In genomic region chr6:72361121-72361551, GRCm38 (mm10) we compare ENCODE assay signal across 9 mouse cellular contexts. TPM values are rescaled to one million over a fixed set of nuclear protein-coding genes. Genes with fewer than 3 reads are reported as not detected.
DNase-seq lines count a peak whose midpoint lies in the region; ATAC-seq and TF ChIP-seq lines count a peak whose summit lies in the region.
"Had no signal": no experiment of that assay in that cellular context is flagged by ENCODE, and none has a peak within 500 bp of the region (broad histone marks: within the 10 kb centered on the region; RNA-seq: fewer than 3 reads in every experiment).

No protein-coding gene starts in this region.

- DNase-seq in heart, postnatal 25 days (ENCODE audit: low spot score), result no peak
- DNase-seq in intestine, embryonic 14.5 days (ENCODE audit: low spot score), result no peak
- no peak for DNase-seq in frontal cortex, postnatal 10 days (ENCODE audit: low spot score in 2 of 2)
- no peak for DNase-seq in ovary, postnatal 10 days (ENCODE audit: low spot score)
- no peak for DNase-seq in layer of hippocampus, postnatal 14 days (ENCODE audit: low spot score in 2 of 2)

- H3K4me1 ChIP-seq in heart, embryonic 11.5 days (ENCODE audit: control insufficient read depth, insufficient read depth, low read length), result peaks cover 28% of the 10 kb centered on the region
- H3K4me1 ChIP-seq in bone marrow macrophage, adult 2 months (ENCODE audit: control insufficient read depth, insufficient read depth, low read length), result peaks cover 5% of the 10 kb centered on the region
- peaks cover 23% of the 10 kb centered on the region for H3K4me1 ChIP-seq in intestine, embryonic 14.5 days (replicated peaks; ENCODE audit: control insufficient read depth, insufficient read depth, low read length)
- peaks cover 31% of the 10 kb centered on the region for H3K4me1 ChIP-seq in midbrain, embryonic 15.5 days

- no peaks in the 10 kb centered on the region for H3K27me3 ChIP-seq in heart, embryonic 11.5 days (ENCODE audit: control insufficient read depth, insufficient read depth, low read length)
- H3K27me3 ChIP-seq in intestine, embryonic 14.5 days (replicated peaks; ENCODE audit: control insufficient read depth, insufficient read depth, low read length), result no peaks in the 10 kb centered on the region
- H3K27me3 ChIP-seq in midbrain, embryonic 15.5 days (replicated peaks), result no peaks in the 10 kb centered on the region
- H3K27me3 ChIP-seq: Patski had no signal

- intact Hi-C loops in heart, postnatal 25 days (cut with DNase I), result no loop called here

- peak overlapping the region; percentile 29; the same call in 1 of the 2 replicates for H3K27ac ChIP-seq in heart, embryonic 11.5 days (ENCODE audit: low read depth, low read length)
- H3K27ac ChIP-seq in bone marrow macrophage, adult 2 months (ENCODE audit: insufficient read depth, low read depth, low read length), result no peak overlapping the region
- H3K27ac ChIP-seq in intestine, embryonic 14.5 days (ENCODE audit: low read depth), result no peak overlapping the region
- no peak overlapping the region for H3K27ac ChIP-seq in midbrain, embryonic 15.5 days

- no peak for ATAC-seq in heart, embryonic 11.5 days (replicated peaks; ENCODE audit: insufficient number of reproducible peaks, low FRiP score, low TSS enrichment)
- ATAC-seq in intestine, embryonic 14.5 days (replicated peaks; ENCODE audit: low FRiP score, low TSS enrichment, low read depth), result no peak
- ATAC-seq in midbrain, embryonic 15.5 days (replicated peaks), result no peak
- ATAC-seq: Patski had no signal

- peak overlapping the region; percentile 82 for H3K9ac ChIP-seq in heart, embryonic 11.5 days (ENCODE audit: low read depth, low read length)
- peak overlapping the region; percentile 55 for H3K9ac ChIP-seq in intestine, embryonic 14.5 days (ENCODE audit: low read length)
- peak overlapping the region; percentile 73; the same call in 1 of the 2 replicates for H3K9ac ChIP-seq in midbrain, embryonic 15.5 days

- no peaks in the 10 kb centered on the region for H3K9me3 ChIP-seq in heart, embryonic 11.5 days (replicated peaks; ENCODE audit: control insufficient read depth, low read length)
- no peaks in the 10 kb centered on the region for H3K9me3 ChIP-seq in intestine, embryonic 14.5 days (ENCODE audit: control insufficient read depth, low read length)
- no peaks in the 10 kb centered on the region for H3K9me3 ChIP-seq in midbrain, embryonic 15.5 days

- no peak for TF ChIP-seq POLR2A in bone marrow macrophage, adult 2 months (IDR thresholded peaks at IDR 0.05; ENCODE audit: borderline replicate concordance, low read depth, low read length)

- peaks cover 11% of the 10 kb centered on the region; the same call in 1 of the 2 replicates for H3K36me3 ChIP-seq in heart, embryonic 11.5 days (ENCODE audit: control insufficient read depth, insufficient read depth, low read length)
- peaks cover 26% of the 10 kb centered on the region for H3K36me3 ChIP-seq in intestine, embryonic 14.5 days (ENCODE audit: control insufficient read depth, insufficient read depth, low read length)
- H3K36me3 ChIP-seq in midbrain, embryonic 15.5 days (replicated peaks), result 0 out of 2 replicates have a peak, but pooled peaks cover 4% of the 10 kb centered on the region

- peak overlapping the region; percentile 89 for H3K4me2 ChIP-seq in heart, embryonic 11.5 days
- H3K4me2 ChIP-seq in intestine, embryonic 14.5 days (ENCODE audit: low read length), result peak overlapping the region; percentile 72
- peak overlapping the region; percentile 65 for H3K4me2 ChIP-seq in midbrain, embryonic 15.5 days

- TF ChIP-seq CTCF in bone marrow macrophage, adult 2 months (IDR thresholded peaks at IDR 0.05; ENCODE audit: low read depth, low read length), result no peak

- peak overlapping the region; percentile 88 for H3K4me3 ChIP-seq in heart, embryonic 11.5 days (ENCODE audit: low read depth, low read length)
- peak overlapping the region; percentile 91 for H3K4me3 ChIP-seq in bone marrow macrophage, adult 2 months (ENCODE audit: insufficient read depth, low read length)
- peak overlapping the region; percentile 84 for H3K4me3 ChIP-seq in intestine, embryonic 14.5 days (ENCODE audit: low read depth, low read length)
- peak overlapping the region; percentile 78 for H3K4me3 ChIP-seq in midbrain, embryonic 15.5 days

- 23% methylated on average over 5 of the region's 5 CpGs for WGBS in heart, embryonic 11.5 days (ENCODE audit: insufficient replicate concordance)
- 55% methylated on average over 5 of the region's 5 CpGs for WGBS in intestine, embryonic 14.5 days
- WGBS in midbrain, embryonic 15.5 days, result 81% methylated on average over 5 of the region's 5 CpGs

RNA-seq across cellular contexts. Expression of gene Rnf181, which starts 5.6 kb away (rescaled TPM):
- 95.4 and 107 TPM in 2 replicates for polyA plus RNA-seq in heart, embryonic 11.5 days (2014; fragmentation: Nextera tagmentation; extraction: Ambion mirVana)
- 10 to 100 TPM; 33.9 to 41.2 TPM for total RNA-seq in heart, postnatal 25 days (2021)
- 97.4 and 105 TPM in 2 replicates for polyA plus RNA-seq in bone marrow macrophage, adult 2 months (2012; ENCODE audit: insufficient read depth, insufficient read length, missing spikeins)
- 96.9 and 98.0 TPM in 2 replicates for polyA plus RNA-seq in intestine, embryonic 14.5 days (2014; fragmentation: Nextera tagmentation; extraction: Ambion mirVana)
- polyA plus RNA-seq in midbrain, embryonic 15.5 days (2015; fragmentation: Nextera tagmentation; extraction: Ambion mirVana), result 137 and 141 TPM in 2 replicates
- total RNA-seq in layer of hippocampus, postnatal 14 days (2021), result 10 to 100 TPM; 78.0 to 85.6 TPM

RNA-seq across cellular contexts. Expression of gene Tmem150a, which starts 5.9 kb away (rescaled TPM):
- 14.8 and 15.1 TPM in 2 replicates for polyA plus RNA-seq in heart, embryonic 11.5 days (2014; fragmentation: Nextera tagmentation; extraction: Ambion mirVana)
- total RNA-seq in heart, postnatal 25 days (2021), result 10 to 100 TPM; 18.0 to 21.1 TPM
- 3.0 and 3.6 TPM in 2 replicates for polyA plus RNA-seq in bone marrow macrophage, adult 2 months (2012; ENCODE audit: insufficient read depth, insufficient read length, missing spikeins)
- polyA plus RNA-seq in intestine, embryonic 14.5 days (2014; fragmentation: Nextera tagmentation; extraction: Ambion mirVana), result 10.8 and 11.7 TPM in 2 replicates
- polyA plus RNA-seq in midbrain, embryonic 15.5 days (2015; fragmentation: Nextera tagmentation; extraction: Ambion mirVana), result 18.5 and 19.9 TPM in 2 replicates
- total RNA-seq in layer of hippocampus, postnatal 14 days (2021), result 10 to 100 TPM; 12.6 to 13.7 TPM

RNA-seq across cellular contexts. Expression of gene 0610030E20Rik, which starts 14.0 kb away (rescaled TPM):
- 12.9 and 17.4 TPM in 2 replicates for polyA plus RNA-seq in heart, embryonic 11.5 days (2014; fragmentation: Nextera tagmentation; extraction: Ambion mirVana)
- total RNA-seq in heart, postnatal 25 days (2021), result 10 to 100 TPM in 1 of 2 experiments, 1 to 10 TPM in 1; 9.4 to 10.1 TPM
- 33.9 and 36.5 TPM in 2 replicates for polyA plus RNA-seq in bone marrow macrophage, adult 2 months (2012; ENCODE audit: insufficient read depth, insufficient read length, missing spikeins)
- polyA plus RNA-seq in intestine, embryonic 14.5 days (2014; fragmentation: Nextera tagmentation; extraction: Ambion mirVana), result 25.0 and 27.6 TPM in 2 replicates
- polyA plus RNA-seq in midbrain, embryonic 15.5 days (2015; fragmentation: Nextera tagmentation; extraction: Ambion mirVana), result 18.7 and 19.4 TPM in 2 replicates
- 10 to 100 TPM; 13.8 to 16.0 TPM for total RNA-seq in layer of hippocampus, postnatal 14 days (2021)

RNA-seq across cellular contexts. Expression of gene Usp39, which starts 16.2 kb away (rescaled TPM):
- polyA plus RNA-seq in heart, embryonic 11.5 days (2014; fragmentation: Nextera tagmentation; extraction: Ambion mirVana), result 51.4 and 54.5 TPM in 2 replicates
- 10 to 100 TPM; 15.7 to 16.6 TPM for total RNA-seq in heart, postnatal 25 days (2021)
- 19.9 and 20.2 TPM in 2 replicates for polyA plus RNA-seq in bone marrow macrophage, adult 2 months (2012; ENCODE audit: insufficient read depth, insufficient read length, missing spikeins)
- 56.2 and 58.0 TPM in 2 replicates for polyA plus RNA-seq in intestine, embryonic 14.5 days (2014; fragmentation: Nextera tagmentation; extraction: Ambion mirVana)
- polyA plus RNA-seq in midbrain, embryonic 15.5 days (2015; fragmentation: Nextera tagmentation; extraction: Ambion mirVana), result 41.0 and 41.2 TPM in 2 replicates
- 10 to 100 TPM; 29.7 to 32.9 TPM for total RNA-seq in layer of hippocampus, postnatal 14 days (2021)

RNA-seq across cellular contexts. Expression of gene Vamp5, which starts 19.1 kb away (rescaled TPM):
- 55.3 and 59.2 TPM in 2 replicates for polyA plus RNA-seq in heart, embryonic 11.5 days (2014; fragmentation: Nextera tagmentation; extraction: Ambion mirVana)
- total RNA-seq in heart, postnatal 25 days (2021), result 10 to 100 TPM; 56.3 to 59.6 TPM
- polyA plus RNA-seq in bone marrow macrophage, adult 2 months (2012; ENCODE audit: insufficient read depth, insufficient read length, missing spikeins), result 5.3 and 10.5 TPM in 2 replicates
- polyA plus RNA-seq in intestine, embryonic 14.5 days (2014; fragmentation: Nextera tagmentation; extraction: Ambion mirVana), result 19.6 and 21.4 TPM in 2 replicates
- 20.2 and 24.2 TPM in 2 replicates for polyA plus RNA-seq in midbrain, embryonic 15.5 days (2015; fragmentation: Nextera tagmentation; extraction: Ambion mirVana)
- 1 to 10 TPM; 3.7 to 4.2 TPM for total RNA-seq in layer of hippocampus, postnatal 14 days (2021)
